Mouse (Mus musculus) kidney, adult 11 months (tissue): ENCODE measurements at regions not wholly inside any gene's neighbourhood (a gene's known extent, or its start where the extent isn't known, plus 50 kb on each side); places are given as distances from the start of the nearest gene placed in this dataset.

Experiments
- DNase-seq: peaks from one replicate; pipeline ENCODE4 v3.0.0; 2022

GRCm38 (mm10) chr11:27833736-27834135 is 505.9 kb downstream of the Gm6685 start:
- no peak for DNase-seq

GRCm38 (mm10) chr11:27799826-27800620 is 539.6 kb downstream of the Gm6685 start:
- DNase-seq: no peak

GRCm38 (mm10) chr11:27753913-27754218 is 585.8 kb downstream of the Gm6685 start:
- no peak for DNase-seq

- peak; percentile 2 for DNase-seq
Observed at GRCm38 (mm10) chr11:27753212-27753912, 586.3 kb downstream of the Gm6685 start.

- DNase-seq: no peak
Observed at GRCm38 (mm10) chr11:27726109-27726508, 613.6 kb downstream of the Gm6685 start.

GRCm38 (mm10) chr11:27721346-27721745 is 618.3 kb downstream of the Gm6685 start:
- DNase-seq: no peak

GRCm38 (mm10) chr11:27672436-27672835 is 667.2 kb downstream of the Gm6685 start:
- DNase-seq: no peak
